Mouse (Mus musculus) CH12.LX (cell line): Measurements from ENCODE around the gene Wdfy3.

Source experiments
- CTCF ChIP-seq, 2 experiments: IDR thresholded peaks in 1 of 2; conservative IDR thresholded peaks in 1 of 2; 2 replicates each; pipeline ENCODE4 v1.5.1; 2011 to 2012; ENCODE audit warnings: low read depth in 2 of 2, low read length in 2 of 2, improper control_type of control experiment in 1 of 2, inconsistent platforms in 1 of 2, mild to moderate bottlenecking in 1 of 2, moderate library complexity in 1 of 2
- E2F4 ChIP-seq: IDR thresholded peaks from 2 replicates; pipeline ENCODE4 v1.6.1; 2011; ENCODE audit warnings: low read depth, low read length, improper control_type of control experiment; ENCODE audit not compliant: insufficient replicate concordance
- EP300 ChIP-seq: IDR thresholded peaks from 2 replicates; pipeline ENCODE4 v1.6.1; 2011; ENCODE audit warnings: low read length, improper control_type of control experiment
- JUND ChIP-seq: conservative IDR thresholded peaks from 2 replicates; pipeline ENCODE4 v1.6.1; 2011; ENCODE audit warnings: low read depth, low read length, improper control_type of control experiment
- MXI1 ChIP-seq: IDR thresholded peaks from 2 replicates; pipeline ENCODE4 v1.6.1; 2011; ENCODE audit warnings: mild to moderate bottlenecking, low read depth, low read length, improper control_type of control experiment
- POLR2A ChIP-seq: IDR thresholded peaks from 2 replicates; pipeline ENCODE4 v1.6.1; 2011; ENCODE audit warnings: low read depth, mild to moderate bottlenecking, improper control_type of control experiment, low read length
- ZMIZ1 ChIP-seq: IDR thresholded peaks from 2 replicates; pipeline ENCODE4 v1.6.1; 2012; ENCODE audit warnings: low read depth, mild to moderate bottlenecking, inconsistent platforms, low read length, improper control_type of control experiment

- TF ChIP-seq POLR2A (no peak), EP300 (no peak), MXI1 (no peak), ZMIZ1 (no peak), JUND (no peak), CTCF (conservative IDR thresholded peaks at IDR 0.05 in 1 of 2, IDR thresholded peaks at IDR 0.05 in 1 of 2; ENCODE audit: low read depth in 2 of 2, low read length in 2 of 2) (no peak), E2F4 (no peak)
Observed at GRCm38 (mm10) chr5:101785921-101786614, 283.7 kb downstream of the Wdfy3 start.
